Mouse (Mus musculus): ENCODE measurements at regions not wholly inside any gene's neighbourhood (a gene's known extent, or its start where the extent isn't known, plus 50 kb on each side); places are given as distances from the start of the nearest gene placed in this dataset.
"Not testable (repeated sequence)": the region's sequence is repeated elsewhere in the genome, so short reads cannot be mapped to it uniquely, and the experiment has no call there.

- Histone ChIP-seq H3K4me3 (replicated peaks; ENCODE audit: low read depth, low read length) (no peak overlapping the region), H3K27ac (no peak overlapping the region), H3K4me2 (ENCODE audit: low read length) (no peak overlapping the region), H3K4me1 (replicated peaks; ENCODE audit: insufficient read depth, low read length) (no peaks in the 10 kb centered on the region), H3K36me3 (ENCODE audit: insufficient read depth, low read length) (no peaks in the 10 kb centered on the region), H3K27me3 (ENCODE audit: insufficient read depth, low read length) (no peaks in the 10 kb centered on the region), H3K9me3 (replicated peaks; ENCODE audit: low read length) (no peaks in the 10 kb centered on the region), H3K9ac (ENCODE audit: low read depth, low read length) (no peak overlapping the region)
- ATAC-seq (replicated peaks; ENCODE audit: low FRiP score, low read depth) = 0 out of 2 replicates have a peak, but pooled peaks have one; percentile 46
- WGBS = 15% methylated on average over 1 of the region's 1 CpGs
- peak; percentile 58 for DNase-seq (ENCODE audit: low spot score)
- peak; percentile 66 for TF ChIP-seq CTCF (IDR thresholded peaks at IDR 0.05; ENCODE audit: low read depth)
Observed at GRCm38 (mm10) chr4:4299631-4300030, 222.3 kb upstream of the Sdr16c6 start.

GRCm38 (mm10) chr4:4249601-4250000 is 172.3 kb upstream of the Sdr16c6 start:
- DNase-seq (ENCODE audit: low spot score) = no peak
- H3K9ac ChIP-seq (ENCODE audit: low read depth, low read length) = no peak overlapping the region
- 94% methylated on average over 2 of the region's 2 CpGs for WGBS
- no peak overlapping the region for H3K4me3 ChIP-seq (replicated peaks; ENCODE audit: low read depth, low read length)
- TF ChIP-seq CTCF (IDR thresholded peaks at IDR 0.05; ENCODE audit: low read depth) = no peak
- no peaks in the 10 kb centered on the region for H3K9me3 ChIP-seq (replicated peaks; ENCODE audit: low read length)
- no peaks in the 10 kb centered on the region for H3K36me3 ChIP-seq (ENCODE audit: insufficient read depth, low read length)
- no peaks in the 10 kb centered on the region for H3K27me3 ChIP-seq (ENCODE audit: insufficient read depth, low read length)
- no peak overlapping the region for H3K4me2 ChIP-seq (ENCODE audit: low read length)
- no peak for ATAC-seq (replicated peaks; ENCODE audit: low FRiP score, low read depth)
- H3K4me1 ChIP-seq (replicated peaks; ENCODE audit: insufficient read depth, low read length) = no peaks in the 10 kb centered on the region
- no peak overlapping the region for H3K27ac ChIP-seq

GRCm38 (mm10) chr4:4247669-4248068 is 170.3 kb upstream of the Sdr16c6 start:
- 63% methylated on average over 4 of the region's 4 CpGs for WGBS
- Histone ChIP-seq H3K36me3 (ENCODE audit: insufficient read depth, low read length) (no peaks in the 10 kb centered on the region), H3K27ac (no peak overlapping the region), H3K4me3 (replicated peaks; ENCODE audit: low read depth, low read length) (no peak overlapping the region), H3K27me3 (ENCODE audit: insufficient read depth, low read length) (no peaks in the 10 kb centered on the region), H3K9me3 (replicated peaks; ENCODE audit: low read length) (no peaks in the 10 kb centered on the region), H3K4me2 (ENCODE audit: low read length) (no peak overlapping the region), H3K4me1 (replicated peaks; ENCODE audit: insufficient read depth, low read length) (no peaks in the 10 kb centered on the region), H3K9ac (ENCODE audit: low read depth, low read length) (no peak overlapping the region)
- DNase-seq (ENCODE audit: low spot score) = no peak
- TF ChIP-seq CTCF (IDR thresholded peaks at IDR 0.05; ENCODE audit: low read depth) = no peak
- no peak for ATAC-seq (replicated peaks; ENCODE audit: low FRiP score, low read depth)

- H3K4me3 ChIP-seq (replicated peaks; ENCODE audit: low read depth, low read length); H3K9me3 ChIP-seq (replicated peaks; ENCODE audit: low read length); H3K4me2 ChIP-seq (ENCODE audit: low read length); H3K9ac ChIP-seq (ENCODE audit: low read depth, low read length); H3K27me3 ChIP-seq (ENCODE audit: insufficient read depth, low read length); H3K27ac ChIP-seq; H3K4me1 ChIP-seq (replicated peaks; ENCODE audit: insufficient read depth, low read length); DNase-seq (ENCODE audit: low spot score); H3K36me3 ChIP-seq (ENCODE audit: insufficient read depth, low read length); ATAC-seq (replicated peaks; ENCODE audit: low FRiP score, low read depth): not testable (repeated sequence)
- WGBS = 89% methylated on average over 15 of the region's 15 CpGs
Observed at GRCm38 (mm10) chr4:4242306-4242980, 165.1 kb upstream of the Sdr16c6 start.

- no peak overlapping the region for H3K4me2 ChIP-seq (ENCODE audit: low read length)
- ATAC-seq (replicated peaks; ENCODE audit: low FRiP score, low read depth) (no peak), DNase-seq (ENCODE audit: low spot score) (no peak)
- no peak for TF ChIP-seq CTCF (IDR thresholded peaks at IDR 0.05; ENCODE audit: low read depth)
- H3K9me3 ChIP-seq (replicated peaks; ENCODE audit: low read length) = no peaks in the 10 kb centered on the region
- H3K4me1 ChIP-seq (replicated peaks; ENCODE audit: insufficient read depth, low read length) = no peaks in the 10 kb centered on the region
- no peaks in the 10 kb centered on the region for H3K27me3 ChIP-seq (ENCODE audit: insufficient read depth, low read length)
- no peak overlapping the region for H3K4me3 ChIP-seq (replicated peaks; ENCODE audit: low read depth, low read length)
- WGBS = 13% methylated on average over 1 of the region's 1 CpGs
- no peaks in the 10 kb centered on the region for H3K36me3 ChIP-seq (ENCODE audit: insufficient read depth, low read length)
- H3K9ac ChIP-seq (ENCODE audit: low read depth, low read length) = no peak overlapping the region
- H3K27ac ChIP-seq = no peak overlapping the region
Observed at GRCm38 (mm10) chr4:4226209-4226608, 148.9 kb upstream of the Sdr16c6 start.

- H3K36me3 ChIP-seq (ENCODE audit: insufficient read depth, low read length) = no peaks in the 10 kb centered on the region
- no peak overlapping the region for H3K4me2 ChIP-seq (ENCODE audit: low read length)
- no peak for DNase-seq (ENCODE audit: low spot score)
- no peak overlapping the region for H3K27ac ChIP-seq
- H3K9ac ChIP-seq (ENCODE audit: low read depth, low read length) = no peak overlapping the region
- WGBS = 76% methylated on average over 2 of the region's 2 CpGs
- TF ChIP-seq CTCF (IDR thresholded peaks at IDR 0.05; ENCODE audit: low read depth) = no peak
- ATAC-seq (replicated peaks; ENCODE audit: low FRiP score, low read depth) = no peak
- no peaks in the 10 kb centered on the region for H3K27me3 ChIP-seq (ENCODE audit: insufficient read depth, low read length)
- H3K4me1 ChIP-seq (replicated peaks; ENCODE audit: insufficient read depth, low read length) = no peaks in the 10 kb centered on the region
- H3K4me3 ChIP-seq (replicated peaks; ENCODE audit: low read depth, low read length) = no peak overlapping the region
- no peaks in the 10 kb centered on the region for H3K9me3 ChIP-seq (replicated peaks; ENCODE audit: low read length)
Observed at GRCm38 (mm10) chr4:4219701-4220100, 142.4 kb upstream of the Sdr16c6 start.

GRCm38 (mm10) chr4:4211892-4212291 is 134.6 kb upstream of the Sdr16c6 start:
- no peak for DNase-seq (ENCODE audit: low spot score)
- Histone ChIP-seq H3K27ac (no peak overlapping the region), H3K9ac (ENCODE audit: low read depth, low read length) (no peak overlapping the region), H3K9me3 (replicated peaks; ENCODE audit: low read length) (no peaks in the 10 kb centered on the region), H3K4me1 (replicated peaks; ENCODE audit: insufficient read depth, low read length) (no peaks in the 10 kb centered on the region), H3K4me3 (replicated peaks; ENCODE audit: low read depth, low read length) (no peak overlapping the region), H3K27me3 (ENCODE audit: insufficient read depth, low read length) (no peaks in the 10 kb centered on the region), H3K4me2 (ENCODE audit: low read length) (no peak overlapping the region), H3K36me3 (ENCODE audit: insufficient read depth, low read length) (no peaks in the 10 kb centered on the region)
- WGBS = 91% methylated on average over 2 of the region's 2 CpGs
- TF ChIP-seq CTCF (IDR thresholded peaks at IDR 0.05; ENCODE audit: low read depth) = no peak
- no peak for ATAC-seq (replicated peaks; ENCODE audit: low FRiP score, low read depth)

All from kidney, postnatal 0 days (tissue).